Mouse (Mus musculus): ENCODE results near the gene Ift80.
"Not testable (repeated sequence)": the region's sequence is repeated elsewhere in the genome, so short reads cannot be mapped to it uniquely, and the experiment has no call there.

Ift80 gene

DNA sequence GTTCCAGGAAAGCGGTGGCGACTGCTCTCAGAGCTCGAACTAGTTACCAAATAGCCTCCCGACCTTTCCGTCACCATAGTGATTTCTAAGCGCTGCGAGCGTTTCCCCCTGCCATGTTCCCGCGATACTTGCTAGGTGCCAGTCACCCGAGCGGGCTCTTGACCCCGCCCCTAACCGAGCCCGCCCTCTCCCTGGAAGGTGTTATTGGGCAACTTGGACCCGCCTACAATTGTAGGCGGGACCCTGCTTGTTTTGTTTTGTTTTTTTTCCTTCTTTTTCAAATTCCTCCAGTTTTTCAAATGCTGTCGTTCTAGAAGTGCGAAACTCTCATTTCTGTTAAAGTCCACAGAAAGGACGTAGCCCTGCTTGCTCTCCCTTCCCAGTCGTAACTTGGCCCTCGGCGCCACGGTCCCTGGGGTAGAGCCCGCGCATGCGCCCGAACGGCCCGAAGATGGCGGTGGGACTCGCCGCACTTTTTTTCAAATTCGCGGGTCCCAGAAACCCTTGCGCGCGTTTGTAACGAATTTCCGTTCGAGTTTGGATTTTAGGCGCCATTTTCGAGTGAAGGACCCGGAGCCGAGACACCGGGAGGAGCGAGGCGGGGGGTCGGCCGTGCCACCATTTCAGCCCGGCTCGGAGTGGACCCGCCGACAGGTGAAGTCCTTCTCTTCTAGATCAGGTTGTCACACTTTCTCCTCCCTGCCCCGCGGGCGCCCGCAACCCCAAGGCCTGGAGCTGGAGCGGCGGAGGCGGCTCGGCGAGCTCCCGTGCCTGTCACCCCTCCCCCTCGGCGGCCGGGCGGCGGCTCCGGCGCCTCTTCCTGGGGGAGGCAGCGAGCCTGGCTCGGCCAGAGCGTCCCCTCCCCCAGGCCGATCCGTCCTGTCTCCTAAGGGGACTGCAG is at the start of gene Ift80, which contains the start of gene Smc4:
Ift80 (minus strand) TSS at position 134 of the 901 bp plus-strand sequence.
Smc4 (plus strand) TSS at position 302 of the 901 bp plus-strand sequence.
- peak; percentile 99 for DNase-seq (ENCODE audit: low spot score)

DNA sequence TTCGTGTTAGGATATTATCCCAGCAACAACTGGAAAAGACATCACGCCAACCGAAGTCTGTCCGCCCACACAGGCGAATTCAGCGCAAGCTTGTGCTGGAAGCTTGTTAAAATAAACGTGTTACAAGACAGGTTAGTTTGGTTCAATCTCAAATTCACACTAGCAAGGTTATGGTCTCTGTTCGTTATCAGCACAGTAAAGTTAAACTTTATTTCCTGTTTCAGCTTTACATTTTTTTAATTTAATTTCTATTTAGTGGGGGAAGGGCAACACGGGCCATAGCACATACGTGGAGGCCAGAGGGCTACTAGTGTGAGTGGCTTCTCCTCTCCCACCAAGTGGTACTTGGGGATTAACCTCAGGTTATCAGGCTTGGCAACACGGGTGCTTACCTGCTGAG is 47.5 kb upstream of the Ift80 start:
- DNase-seq (ENCODE audit: low spot score), result no peak

GRCm38 (mm10) chr3:69049011-69049410 is 44.6 kb upstream of the Ift80 start:
- no peak for DNase-seq (ENCODE audit: low spot score)

DNA sequence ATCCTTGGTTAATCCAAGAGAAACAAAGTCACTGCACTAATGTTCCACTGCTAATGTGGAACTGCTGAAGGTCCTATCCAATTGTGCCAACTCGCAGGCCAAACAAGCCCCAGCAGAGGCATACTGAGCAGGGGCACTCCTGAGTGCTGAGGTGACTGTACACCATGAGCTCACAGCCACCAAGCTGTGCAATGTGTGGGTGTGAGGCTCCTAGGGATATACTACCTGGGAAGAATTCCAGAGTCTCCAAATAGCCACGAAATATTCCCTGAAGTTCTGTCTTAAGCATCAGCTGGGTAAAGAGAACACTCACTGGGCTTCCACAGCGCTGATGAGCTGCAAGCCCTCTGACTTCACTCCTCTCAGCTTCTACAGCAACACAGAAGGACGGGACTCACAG is 43.3 kb upstream of the Ift80 start:
- DNase-seq (ENCODE audit: low spot score), result no peak

- no peak for DNase-seq (ENCODE audit: low spot score)
Measured at GRCm38 (mm10) chr3:69046509-69046908, 42.1 kb upstream of the Ift80 start.

- DNase-seq (ENCODE audit: low spot score), result peak; percentile 65
Measured at GRCm38 (mm10) chr3:69045750-69046149, 41.4 kb upstream of the Ift80 start.

GRCm38 (mm10) chr3:69045400-69045703 is 41.0 kb upstream of the Ift80 start:
- DNase-seq (ENCODE audit: low spot score), result no peak

DNA sequence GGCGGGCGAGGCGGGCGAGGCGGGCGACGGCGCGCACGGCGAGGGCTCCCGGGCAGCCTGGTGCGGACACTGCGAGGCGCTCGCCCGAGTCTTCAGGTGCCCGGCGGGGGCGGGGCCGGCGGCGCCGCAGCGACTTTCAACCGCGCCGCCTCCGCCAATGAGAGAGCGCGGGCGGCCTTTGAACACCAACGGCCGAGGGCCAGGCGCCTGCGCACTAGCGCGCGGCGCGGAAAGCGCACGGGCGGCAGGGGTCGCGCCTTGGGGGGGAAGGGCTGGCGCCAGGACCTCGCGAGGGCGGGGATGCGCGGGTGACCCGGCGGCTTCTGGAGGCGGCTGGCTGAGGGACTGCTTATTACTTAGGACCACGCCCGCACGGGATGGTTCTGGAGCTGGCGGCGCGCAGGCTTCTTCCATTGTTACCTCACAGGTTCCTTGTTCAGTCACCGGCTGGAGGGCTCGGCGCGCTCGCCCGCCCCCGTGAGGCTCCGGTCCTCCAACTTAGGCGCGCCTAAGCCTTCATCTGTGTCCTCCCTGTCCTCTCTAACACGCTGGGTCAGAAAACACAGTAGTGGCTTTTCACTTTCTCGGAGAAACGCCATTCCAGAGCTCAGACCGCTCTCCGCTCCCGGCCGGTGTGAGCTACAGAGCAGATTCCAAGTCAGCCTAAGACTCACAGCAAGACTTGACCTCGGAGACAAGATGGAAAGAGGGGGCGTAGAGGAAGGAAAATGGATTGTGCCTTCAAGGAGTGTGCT is 40.5 kb upstream of the Ift80 start, which contains the start of gene Trim59:
Trim59 (minus strand) TSS at position 111 of the 755 bp plus-strand sequence.
- DNase-seq (ENCODE audit: low spot score), result peak; percentile 97

DNA sequence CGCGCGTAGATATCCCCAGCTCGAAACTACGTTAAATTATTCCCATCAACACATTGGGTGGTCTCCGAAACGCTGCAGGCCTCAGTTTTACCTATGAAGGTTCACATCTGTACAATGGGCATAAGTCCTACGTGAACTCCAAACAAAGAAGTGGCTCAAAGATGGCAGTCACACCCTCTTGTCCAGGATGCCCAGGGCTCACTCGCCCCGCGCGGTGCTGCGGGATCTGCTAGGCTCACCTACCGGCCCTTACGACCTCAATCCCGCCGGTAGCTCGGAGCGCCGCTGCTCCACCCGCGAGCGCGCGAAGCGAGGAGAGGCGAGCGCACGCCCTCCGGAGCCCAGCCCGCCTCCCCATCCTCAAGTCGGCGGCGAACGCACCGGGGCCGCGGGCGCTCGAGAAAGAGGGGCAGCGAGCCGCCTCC is 39.8 kb upstream of the Ift80 start:
- DNase-seq (ENCODE audit: low spot score), result peak; percentile 79

DNA sequence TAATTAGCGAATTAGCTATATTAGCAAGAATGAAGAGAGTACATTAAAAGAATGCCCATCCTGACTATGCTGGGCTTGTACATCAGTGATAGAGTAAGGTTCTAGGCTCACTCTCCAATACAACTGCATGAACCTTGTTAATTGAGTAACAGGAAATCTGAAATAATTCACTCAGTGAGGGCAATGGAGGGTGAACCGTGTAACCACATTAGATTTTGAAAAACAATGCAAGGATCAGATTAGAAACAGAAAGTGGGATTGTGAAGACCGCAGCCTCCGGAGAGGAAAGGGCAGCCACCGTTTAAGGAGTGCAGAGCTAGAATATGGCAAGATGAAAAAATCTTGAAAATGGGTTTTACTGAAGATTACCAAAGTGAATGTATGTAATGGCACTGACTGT is 36.9 kb upstream of the Ift80 start:
- no peak for DNase-seq (ENCODE audit: low spot score)

GRCm38 (mm10) chr3:69040105-69040504 is 35.7 kb upstream of the Ift80 start:
- no peak for DNase-seq (ENCODE audit: low spot score)

GRCm38 (mm10) chr3:69026133-69026783 is 21.9 kb upstream of the Ift80 start:
- DNase-seq (ENCODE audit: low spot score), result no peak

DNA sequence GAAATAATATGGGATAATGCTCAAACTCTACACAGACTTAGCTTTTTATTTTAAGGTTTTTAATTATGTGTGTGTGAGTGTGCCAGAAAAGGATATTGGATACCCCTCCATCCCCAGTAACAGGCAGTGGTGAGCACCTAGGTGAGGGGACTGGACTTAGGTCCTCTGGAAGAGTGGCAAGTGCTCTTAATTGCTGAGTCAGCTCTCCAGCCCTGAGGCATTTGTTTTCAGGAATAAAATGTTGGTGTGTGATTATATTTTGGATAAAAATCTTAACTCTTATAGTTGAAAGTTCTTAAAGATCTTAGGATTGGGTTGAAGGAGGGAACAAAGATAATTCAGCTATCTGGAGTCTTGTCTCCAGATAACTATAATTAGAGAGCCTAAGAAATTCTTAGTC is 16.4 kb upstream of the Ift80 start:
- no peak for DNase-seq (ENCODE audit: low spot score)

- DNase-seq (ENCODE audit: low spot score), result no peak
Measured at GRCm38 (mm10) chr3:69020285-69020684, 15.9 kb upstream of the Ift80 start.

DNA sequence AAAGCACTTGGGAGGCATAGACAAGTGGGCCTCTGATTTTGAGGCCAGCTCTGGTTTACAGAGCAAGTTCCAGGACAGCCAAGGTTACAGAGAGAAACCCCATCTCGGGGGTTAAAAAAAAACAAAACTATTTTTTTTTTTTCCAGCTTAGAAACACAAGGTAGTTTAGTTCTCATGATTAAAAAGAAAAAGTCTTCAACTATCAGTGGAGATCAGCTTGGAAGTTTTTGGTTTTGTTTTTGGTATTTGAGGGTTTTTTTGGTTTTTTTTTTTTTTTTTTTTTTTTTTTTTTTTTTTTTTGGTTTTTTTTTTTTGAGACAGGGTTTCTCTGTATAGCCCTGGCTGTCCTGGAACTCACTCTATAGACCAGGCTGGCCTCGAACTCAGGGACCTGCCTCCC is 14.3 kb upstream of the Ift80 start:
- not testable (repeated sequence) for DNase-seq (ENCODE audit: low spot score)

GRCm38 (mm10) chr3:69017181-69017580 is 12.8 kb upstream of the Ift80 start:
- no peak for DNase-seq (ENCODE audit: low spot score)

DNA sequence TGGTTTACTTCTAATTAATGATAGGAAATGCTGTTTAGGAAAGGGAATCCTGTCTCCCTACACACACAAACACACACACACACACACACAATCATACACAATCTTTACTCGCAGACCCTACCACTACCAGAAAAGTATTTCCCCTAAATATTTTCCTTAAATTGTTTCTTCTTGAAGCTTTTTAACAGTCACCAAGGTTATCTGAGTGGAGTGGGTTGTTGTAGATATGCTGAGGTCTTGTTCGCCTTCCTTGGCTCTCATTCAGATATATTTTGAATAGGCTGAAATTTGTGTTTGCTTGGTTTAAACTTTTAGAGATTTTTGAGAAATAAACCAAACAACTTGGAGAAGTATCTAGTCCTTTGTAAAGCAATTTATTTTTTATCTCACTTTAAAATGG is 4.5 kb upstream of the Ift80 start:
- DNase-seq (ENCODE audit: low spot score), result no peak

DNA sequence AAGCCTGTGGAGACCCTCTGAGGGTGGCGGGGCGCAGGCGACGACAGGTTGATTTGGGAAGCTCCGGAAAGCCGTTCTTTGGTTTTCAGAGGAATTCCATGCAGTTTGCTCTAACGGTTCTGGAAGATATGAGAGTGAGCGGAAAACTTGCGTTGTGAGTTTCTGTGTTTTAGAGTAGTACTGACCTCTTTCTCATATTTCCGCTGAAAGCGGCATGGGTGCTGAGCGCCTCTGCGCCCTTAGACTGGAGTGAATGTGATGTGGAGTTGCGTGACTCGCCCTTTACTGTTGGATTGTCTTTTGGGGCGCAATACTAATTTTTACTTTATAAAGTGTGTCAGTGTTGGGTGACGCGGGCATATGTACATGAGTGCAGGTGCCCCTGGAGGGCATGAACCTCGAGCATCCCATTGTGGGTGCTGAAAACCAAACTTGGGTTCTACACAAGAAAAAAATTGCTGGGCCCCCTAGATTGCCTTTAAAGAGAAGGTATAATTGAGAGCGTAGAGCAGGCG is 1.9 kb upstream of the Ift80 start:
- DNase-seq (ENCODE audit: low spot score), result no peak

DNA sequence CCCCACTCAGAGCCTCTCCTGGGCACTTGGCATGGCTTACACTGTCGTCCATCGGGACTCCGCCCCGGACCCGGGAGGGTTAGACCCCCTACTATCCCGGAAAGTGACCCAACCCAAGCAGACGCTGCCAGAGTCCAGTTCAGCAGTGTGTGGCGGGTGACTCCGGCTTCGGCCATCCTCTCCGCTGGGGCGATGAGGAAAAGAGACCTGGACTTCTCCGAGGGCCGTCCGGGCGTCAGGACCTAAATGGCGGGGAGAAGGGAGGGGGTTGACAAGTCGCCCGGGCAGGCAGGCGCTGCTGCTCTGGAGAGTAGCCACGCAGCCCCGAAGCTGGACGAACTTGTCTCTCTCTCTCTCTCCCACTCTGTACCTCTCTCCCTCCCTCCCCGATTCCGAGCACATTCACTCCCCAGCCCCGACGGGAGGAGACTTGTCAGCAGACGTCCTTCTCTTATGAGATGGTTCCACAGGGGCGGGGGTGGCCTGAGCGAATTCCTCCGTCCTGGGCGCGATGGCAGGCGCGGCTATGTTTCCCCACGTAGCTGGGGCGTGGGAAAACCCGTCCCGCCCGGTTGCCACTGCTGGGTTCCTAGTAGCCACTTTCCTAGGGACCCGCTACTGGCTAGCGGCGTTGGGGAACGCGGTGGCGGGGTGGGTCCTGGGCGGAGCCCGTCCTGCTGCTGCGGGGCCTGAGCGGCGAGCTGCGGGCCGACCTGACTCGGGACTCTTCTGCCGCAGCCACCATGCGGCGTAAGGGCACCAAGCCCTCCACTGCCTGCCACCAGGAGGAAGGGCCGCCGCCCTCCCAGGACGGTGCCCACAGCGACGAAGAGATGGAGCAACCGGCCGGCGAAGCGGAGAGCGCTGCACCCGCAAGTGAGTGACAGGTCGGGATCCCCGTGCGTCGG is 1.2 kb upstream of the Ift80 start:
- DNase-seq (ENCODE audit: low spot score), result peak; percentile 69

- DNase-seq (ENCODE audit: low spot score), result no peak
Measured at GRCm38 (mm10) chr3:69004055-69004436, 324 bp downstream of the Ift80 start.

GRCm38 (mm10) chr3:69002781-69003180 is 1.6 kb downstream of the Ift80 start:
- no peak for DNase-seq (ENCODE audit: low spot score)

All from embryo, embryonic 10.5 days (tissue).